Mouse (Mus musculus) CD4-positive, CD25-positive, alpha-beta regulatory T cell (primary cell): ENCODE data around the gene Mecom. TPM values are rescaled to one million over a fixed set of nuclear protein-coding genes. Genes with fewer than 3 reads are reported as not detected.

Experiments
- polyA plus RNA-seq: library from polyadenylated mRNA; unstranded; fragments of 100-300 nt; shearing (Covaris generic); gene quantifications from one replicate; pipeline ENCODE4 v1.2.1, GENCODE M21; 2017

Gene Mecom
- 0.23 TPM for polyA plus RNA-seq

DNA sequence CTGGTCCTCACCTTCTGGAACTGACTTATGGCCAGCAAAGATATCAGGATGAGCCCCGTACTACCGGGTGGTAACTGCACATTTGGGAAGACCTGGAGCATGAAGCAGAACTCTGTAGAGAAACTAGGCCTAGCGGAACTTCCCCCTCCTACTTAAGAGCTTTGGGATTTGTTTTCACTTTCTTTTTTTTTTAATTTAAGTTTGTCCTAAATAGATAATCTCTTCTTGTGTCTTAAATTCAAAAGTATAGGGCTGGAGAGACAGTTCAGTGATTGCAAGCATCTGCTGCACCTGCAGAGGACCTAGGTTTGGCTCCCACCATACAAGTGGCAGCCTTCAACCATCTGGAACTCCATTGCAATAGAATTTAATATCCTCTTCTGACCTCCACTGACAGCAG is at the start of gene Mecom:
Mecom (minus strand) TSS at position 101 of the 400 bp plus-strand sequence.

Other genes starting within 250 kb of the Mecom start
- gene Actrt3, start 51.9 kb upstream of the Mecom start, polyA plus RNA-seq = 0.14 TPM
- gene Mynn, start 54.1 kb upstream of the Mecom start, polyA plus RNA-seq = 43.6 TPM
- gene Lrriq4, start 96.5 kb upstream of the Mecom start, polyA plus RNA-seq = not detected
- gene Lrrc34, start 99.9 kb upstream of the Mecom start, polyA plus RNA-seq = 0.16 TPM
- 0.07 TPM for gene Lrrc31, start 151.8 kb upstream of the Mecom start, polyA plus RNA-seq
- not detected for gene Samd7, start 198.3 kb upstream of the Mecom start, polyA plus RNA-seq
- 69.0 TPM for gene Sec62, start 244.9 kb upstream of the Mecom start, polyA plus RNA-seq